Mouse (Mus musculus) stomach, embryonic 16.5 days (tissue): ENCODE data around the gene Gstt2. TPM values are rescaled to one million over a fixed set of nuclear protein-coding genes. Genes with fewer than 3 reads are reported as not detected.

Source experiments
- ATAC-seq: fragments of 200-750 bp; cut with Nextera tagmentation; 2 replicates; pipeline ENCODE4 v1.8.0; 2017; ENCODE audit warnings: moderate number of reproducible peaks, moderate TSS enrichment; ENCODE audit not compliant: insufficient read depth, low FRiP score
- H3K27ac ChIP-seq: fragments of 300-500 bp; sonication (generic); 2 replicates; pipeline ENCODE4 v1.5.1; 2014; ENCODE audit warnings: low read length
- H3K27me3 ChIP-seq: fragments of 300-500 bp; sonication (generic); 2 replicates; pipeline ENCODE4 v1.6.1; 2014; ENCODE audit warnings: low read length, control low read depth, mixed read lengths; ENCODE audit not compliant: control insufficient read depth, insufficient read depth
- H3K36me3 ChIP-seq: fragments of 300-500 bp; sonication (generic); 2 replicates; pipeline ENCODE4 v1.6.1; 2014; ENCODE audit warnings: low read length; ENCODE audit not compliant: control insufficient read depth, insufficient read depth
- H3K4me1 ChIP-seq: fragments of 300-500 bp; sonication (generic); 2 replicates; pipeline ENCODE4 v1.6.1; 2014; ENCODE audit warnings: low read length, control low read depth, mixed read lengths; ENCODE audit not compliant: control insufficient read depth, insufficient read depth
- H3K4me2 ChIP-seq: fragments of 300-500 bp; sonication (generic); 2 replicates; pipeline ENCODE4 v1.6.1; 2014; ENCODE audit warnings: low read depth, low read length, mixed read lengths
- H3K4me3 ChIP-seq: fragments of 300-500 bp; sonication (generic); replicated peaks from 2 replicates; pipeline ENCODE4 v1.5.1; 2014; ENCODE audit warnings: mild to moderate bottlenecking, low read length
- H3K9ac ChIP-seq: fragments of 300-500 bp; sonication (generic); 2 replicates; pipeline ENCODE4 v1.6.1; 2014; ENCODE audit warnings: low read length
- H3K9me3 ChIP-seq: fragments of 300-500 bp; sonication (generic); replicated peaks from 2 replicates; pipeline ENCODE4 v1.6.1; 2016; ENCODE audit warnings: low read length, control low read depth; ENCODE audit not compliant: control insufficient read depth
- WGBS: fragments of 180-500 bp; shearing (Covaris S2); extraction: QIAGEN DNeasy Blood & Tissue Kit; methylation state at CpG from one replicate; pipeline ENCODE4 v1.1.7; 2014; 5-methylcytosine and 5-hydroxymethylcytosine counted together
- polyA plus RNA-seq: library from polyadenylated mRNA; unstranded; fragments of >200 nt; fragmentation: Nextera tagmentation; extraction: Ambion mirVana; gene quantifications from 2 replicates; pipeline ENCODE4 v1.2.1, GENCODE M21; 2015

The Gstt2 gene
- polyA plus RNA-seq, 1 experiment from 2014 or later: 64.8 TPM

DNA sequence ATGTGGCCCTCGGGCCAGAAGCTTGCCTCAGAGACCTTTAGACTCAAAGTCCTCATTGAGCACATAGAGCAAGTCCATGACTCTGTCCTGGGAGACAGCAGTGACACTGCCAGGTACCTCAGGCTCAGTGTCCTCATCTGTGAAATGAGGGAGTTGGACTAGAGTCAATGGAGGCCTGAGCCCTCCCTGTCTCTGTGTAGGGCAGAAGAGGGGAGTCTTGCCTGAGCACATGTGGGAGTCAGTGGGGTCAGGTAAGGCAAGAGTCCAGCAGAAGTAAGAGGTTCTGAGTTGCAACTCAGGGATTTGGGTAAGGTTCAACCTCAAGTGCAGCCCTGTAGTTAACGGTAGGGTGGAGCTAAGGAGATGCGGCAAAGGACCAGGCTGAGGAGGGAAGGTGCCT lies 19.8 kb upstream of the Gstt2 start:
- Histone ChIP-seq H3K4me3 (no peak overlapping the region), H3K27ac (no peak overlapping the region), H3K27me3 (no peaks in the 10 kb centered on the region), H3K4me1 (peaks cover 18% of the 10 kb centered on the region), H3K9ac (0 out of 2 replicates have a peak overlapping the region, but pooled peaks have one; percentile 35), H3K36me3 (no peaks in the 10 kb centered on the region), H3K4me2 (no peak overlapping the region), H3K9me3 (no peaks in the 10 kb centered on the region)
- WGBS: 83% methylated on average over 3 of the region's 3 CpGs
- ATAC-seq: no peak

DNA sequence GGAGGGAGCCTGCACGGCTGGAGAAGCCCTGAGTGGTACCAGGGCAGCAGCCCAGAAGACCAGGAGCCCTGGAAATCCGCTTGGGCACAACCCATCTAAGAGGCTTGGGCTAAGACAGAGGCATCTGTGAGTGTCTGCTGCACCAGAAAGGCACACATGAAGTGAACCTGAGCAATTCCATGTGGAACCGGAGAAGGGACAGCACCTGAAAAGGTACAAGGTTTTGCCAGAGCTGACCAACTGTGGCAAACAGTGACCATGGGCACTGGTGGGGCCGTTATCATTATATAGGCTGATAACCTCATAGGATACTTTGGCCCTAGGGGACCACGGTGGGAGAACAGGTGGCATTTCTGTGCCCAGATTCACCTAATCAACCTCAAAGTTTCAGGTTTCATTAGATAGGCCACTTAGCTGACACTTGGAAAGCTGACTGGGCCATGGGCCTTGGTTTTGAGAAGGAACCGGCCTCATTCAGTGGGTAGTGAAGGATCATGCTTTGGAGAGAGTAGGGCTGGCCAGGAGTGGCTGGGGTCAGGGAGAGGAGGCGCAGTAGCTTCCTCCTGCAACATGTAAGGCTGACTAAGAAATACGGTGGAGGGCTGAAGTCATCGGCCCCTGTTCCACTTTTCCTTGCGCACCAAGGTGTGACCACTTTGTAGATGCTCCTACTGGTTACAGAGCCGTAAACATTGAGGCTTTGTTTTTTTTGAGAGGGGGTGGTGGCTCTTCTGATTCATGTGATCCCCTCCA lies 19.1 kb upstream of the Gstt2 start:
- H3K4me3 ChIP-seq: no peak overlapping the region
- 76% methylated on average over 11 of the region's 11 CpGs for WGBS
- no peak for ATAC-seq
- no peak overlapping the region for H3K27ac ChIP-seq
- no peak overlapping the region for H3K4me2 ChIP-seq
- H3K4me1 ChIP-seq: peaks cover 18% of the 10 kb centered on the region
- no peaks in the 10 kb centered on the region for H3K9me3 ChIP-seq
- H3K27me3 ChIP-seq: no peaks in the 10 kb centered on the region
- H3K9ac ChIP-seq: no peak overlapping the region
- no peaks in the 10 kb centered on the region for H3K36me3 ChIP-seq

DNA sequence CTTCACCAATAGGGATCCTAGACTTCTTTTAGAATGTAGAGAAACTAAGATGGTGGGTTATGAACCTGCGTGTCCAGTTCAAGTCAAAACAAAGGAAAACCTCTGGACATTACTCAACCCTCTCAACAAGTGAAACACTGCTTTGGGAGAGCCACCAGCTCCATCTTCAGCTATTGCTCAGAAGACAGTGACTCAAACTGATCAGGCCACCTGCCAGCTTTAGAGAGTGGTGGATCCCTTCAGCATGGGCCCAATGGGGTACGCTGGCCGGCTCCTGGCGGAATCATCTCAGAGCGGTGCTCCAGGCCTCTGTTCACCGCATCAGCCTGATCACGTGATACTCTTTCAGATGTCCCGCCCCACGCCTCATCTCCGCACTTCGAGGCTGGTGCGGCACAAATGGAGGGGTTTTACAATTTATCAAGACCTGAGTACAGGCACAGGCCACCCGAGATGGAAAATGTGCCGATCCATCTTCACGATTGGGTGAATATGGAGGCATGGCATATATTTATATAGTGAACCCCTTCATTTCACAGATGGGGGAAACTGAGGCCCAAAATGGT lies 18.3 kb upstream of the Gstt2 start:
- 88% methylated on average over 15 of the region's 15 CpGs for WGBS
- no peak for ATAC-seq
- peaks cover 13% of the 10 kb centered on the region for H3K4me1 ChIP-seq
- H3K4me3 ChIP-seq: no peak overlapping the region
- H3K9ac ChIP-seq: no peak overlapping the region
- H3K27ac ChIP-seq: no peak overlapping the region
- no peaks in the 10 kb centered on the region for H3K27me3 ChIP-seq
- no peaks in the 10 kb centered on the region for H3K36me3 ChIP-seq
- no peaks in the 10 kb centered on the region for H3K9me3 ChIP-seq
- H3K4me2 ChIP-seq: no peak overlapping the region

DNA sequence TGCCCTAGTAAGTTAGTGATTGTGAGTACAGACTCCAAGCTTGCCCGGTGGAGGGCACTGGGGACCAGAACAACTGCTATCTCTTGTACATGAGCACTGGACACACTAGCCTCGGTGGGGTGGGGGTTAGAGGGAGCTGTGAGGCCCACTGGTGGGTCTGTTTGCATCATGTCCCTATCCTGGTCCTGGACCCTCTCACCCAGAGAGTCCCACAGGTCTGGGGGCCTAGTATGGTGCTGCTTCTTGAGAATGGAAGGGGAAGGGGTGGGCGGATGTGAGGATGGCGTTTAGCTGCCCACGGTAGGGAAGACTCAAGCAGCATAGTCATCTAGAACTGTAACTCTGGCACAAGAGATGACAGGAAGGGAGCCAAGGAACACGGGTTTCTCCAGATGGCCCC lies 17.6 kb upstream of the Gstt2 start:
- no peak overlapping the region for H3K4me3 ChIP-seq
- no peak overlapping the region for H3K4me2 ChIP-seq
- H3K9ac ChIP-seq: no peak overlapping the region
- H3K27me3 ChIP-seq: no peaks in the 10 kb centered on the region
- no peaks in the 10 kb centered on the region for H3K36me3 ChIP-seq
- H3K27ac ChIP-seq: no peak overlapping the region
- 82% methylated on average over 6 of the region's 6 CpGs for WGBS
- H3K4me1 ChIP-seq: peaks cover 9% of the 10 kb centered on the region
- H3K9me3 ChIP-seq: no peaks in the 10 kb centered on the region
- ATAC-seq: no peak

DNA sequence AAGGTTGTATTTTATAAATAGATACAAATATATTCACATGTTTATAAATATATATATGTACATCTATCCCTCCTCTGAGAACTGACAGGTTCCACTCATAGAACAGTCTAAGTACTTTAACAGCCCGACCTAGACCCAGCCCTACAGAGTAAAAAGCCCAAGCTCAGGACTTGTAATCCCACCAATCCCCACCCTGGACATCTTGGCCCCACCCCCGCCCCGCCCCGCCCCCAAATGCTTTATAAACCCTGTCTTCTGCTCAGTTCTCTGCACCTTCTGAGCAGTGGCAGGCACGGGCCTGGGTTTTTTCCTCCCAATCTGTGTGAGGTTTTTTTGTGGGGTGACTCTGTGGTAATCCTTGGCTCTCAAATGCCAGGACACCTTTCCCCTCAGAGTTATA lies 16.9 kb upstream of the Gstt2 start:
- Histone ChIP-seq H3K9me3 (no peaks in the 10 kb centered on the region), H3K9ac (no peak overlapping the region), H3K4me3 (no peak overlapping the region), H3K4me2 (no peak overlapping the region), H3K27me3 (no peaks in the 10 kb centered on the region), H3K4me1 (peaks cover 8% of the 10 kb centered on the region), H3K36me3 (no peaks in the 10 kb centered on the region), H3K27ac (no peak overlapping the region)
- 42% methylated on average over 5 of the region's 5 CpGs for WGBS
- ATAC-seq: no peak

DNA sequence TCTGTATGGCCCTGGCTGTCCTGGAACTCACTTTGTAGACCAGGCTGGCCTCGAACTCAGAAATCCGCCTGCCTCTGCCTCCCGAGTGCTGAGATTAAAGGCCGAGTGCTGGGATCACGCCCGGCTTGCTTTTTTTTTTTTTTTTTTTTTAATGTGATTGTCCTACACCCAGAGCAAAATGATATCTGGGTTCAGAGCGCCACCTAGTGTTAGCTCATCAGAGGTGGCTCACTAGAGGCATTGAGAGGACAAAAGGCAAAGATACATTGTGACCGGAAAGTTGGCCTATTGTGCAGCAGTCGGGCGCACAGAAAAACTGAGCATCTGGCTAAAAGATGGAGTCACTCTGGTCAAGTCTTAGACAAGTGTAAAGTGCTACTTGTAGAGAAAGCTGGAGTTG lies 16.2 kb upstream of the Gstt2 start:
- no peaks in the 10 kb centered on the region for H3K36me3 ChIP-seq
- H3K4me2 ChIP-seq: no peak overlapping the region
- 23% methylated on average over 10 of the region's 10 CpGs for WGBS
- H3K9me3 ChIP-seq: no peaks in the 10 kb centered on the region
- ATAC-seq: peak; percentile 54; the same call in 1 of the 2 replicates
- no peaks in the 10 kb centered on the region for H3K27me3 ChIP-seq
- H3K9ac ChIP-seq: no peak overlapping the region
- H3K27ac ChIP-seq: no peak overlapping the region
- no peak overlapping the region for H3K4me3 ChIP-seq
- H3K4me1 ChIP-seq: 0 out of 2 replicates have a peak, but pooled peaks cover 2% of the 10 kb centered on the region

DNA sequence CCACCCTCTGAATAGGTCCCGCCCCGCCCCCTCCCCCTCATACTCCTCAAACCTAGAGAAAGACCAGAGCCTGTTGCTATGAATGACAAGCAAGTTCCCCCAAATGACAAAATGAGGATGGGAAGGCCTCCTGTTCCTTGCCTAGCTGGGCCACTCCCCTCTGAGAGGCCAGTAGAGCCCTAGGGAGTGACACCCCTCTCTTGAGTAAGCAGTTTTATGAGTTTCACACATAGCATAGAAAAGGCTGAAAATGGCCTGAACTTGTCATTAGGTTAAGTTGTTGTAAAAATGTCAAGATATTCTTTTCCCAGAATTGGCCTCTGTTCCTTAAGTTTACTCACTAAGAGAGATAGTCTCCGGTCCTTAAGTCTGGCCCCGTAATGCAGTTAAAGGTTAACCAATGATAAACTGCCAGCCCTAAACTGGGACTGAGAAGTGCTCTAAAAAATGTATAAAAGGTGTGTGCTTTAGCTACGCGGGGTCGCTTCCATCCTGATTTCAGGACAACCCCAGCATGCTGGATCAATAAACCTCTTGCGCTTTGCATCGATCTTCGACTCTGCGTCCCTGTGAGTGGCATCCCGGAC lies 15.4 kb upstream of the Gstt2 start:
- ATAC-seq: peak; percentile 18; the same call in 1 of the 2 replicates

DNA sequence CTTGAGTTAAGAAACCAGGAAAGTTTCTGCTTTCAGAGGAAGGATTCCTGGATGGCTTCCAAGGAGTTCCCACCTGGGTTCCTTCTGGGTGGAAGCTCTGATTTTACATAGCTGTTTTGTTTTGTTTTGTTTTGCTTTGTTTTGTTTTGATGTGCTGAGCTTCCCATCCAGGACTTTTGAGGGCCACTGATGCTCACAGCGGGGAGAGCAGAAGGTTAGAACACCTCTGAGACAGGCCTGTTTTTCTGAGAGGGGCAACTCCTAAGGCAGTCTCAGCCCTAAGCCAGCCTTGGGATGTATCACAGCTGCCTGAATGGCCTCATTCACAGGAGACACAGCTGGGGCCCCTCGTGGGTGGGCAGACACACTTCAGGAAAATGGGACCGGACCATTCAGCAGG lies 14.5 kb upstream of the Gstt2 start:
- Histone ChIP-seq H3K4me1 (no peaks in the 10 kb centered on the region), H3K27ac (no peak overlapping the region), H3K4me3 (no peak overlapping the region), H3K4me2 (no peak overlapping the region), H3K27me3 (no peaks in the 10 kb centered on the region), H3K9ac (no peak overlapping the region), H3K9me3 (no peaks in the 10 kb centered on the region), H3K36me3 (no peaks in the 10 kb centered on the region)
- whole genome bisulfite sequencing: 57% methylated on average over 3 of the region's 3 CpGs
- no peak for ATAC-seq

More for the DNA sequence above, 15.4 kb upstream of the Gstt2 start:
- Histone ChIP-seq H3K4me2 (no peak overlapping the region), H3K27ac (no peak overlapping the region), H3K36me3 (no peaks in the 10 kb centered on the region), H3K9ac (no peak overlapping the region), H3K9me3 (no peaks in the 10 kb centered on the region), H3K27me3 (no peaks in the 10 kb centered on the region), H3K4me1 (no peaks in the 10 kb centered on the region), H3K4me3 (no peak overlapping the region)
- 71% methylated on average over 12 of the region's 12 CpGs for WGBS

DNA sequence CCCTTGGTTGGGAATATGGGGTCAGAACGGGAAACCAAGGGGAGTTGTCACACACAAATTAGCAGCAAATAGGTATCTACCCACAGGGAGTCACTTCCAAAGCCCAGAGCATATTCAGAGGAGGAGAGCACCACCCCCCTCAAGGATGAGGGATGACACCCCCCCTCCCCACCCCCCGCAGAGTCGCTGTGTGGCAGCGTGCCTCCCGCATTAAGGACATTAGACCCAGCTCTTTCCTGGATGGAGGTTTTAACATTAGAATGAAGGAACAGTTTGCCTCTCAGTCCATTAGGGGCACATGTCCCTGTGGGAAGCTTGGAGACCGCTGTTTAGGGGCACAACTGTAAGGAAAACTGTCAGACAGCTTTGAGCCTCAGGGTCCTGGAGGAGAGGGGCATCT lies 13.9 kb upstream of the Gstt2 start:
- no peaks in the 10 kb centered on the region for H3K9me3 ChIP-seq
- no peak overlapping the region for H3K27ac ChIP-seq
- no peak overlapping the region for H3K4me3 ChIP-seq
- no peaks in the 10 kb centered on the region for H3K36me3 ChIP-seq
- H3K4me1 ChIP-seq: no peaks in the 10 kb centered on the region
- WGBS: 17% methylated on average over 6 of the region's 6 CpGs
- H3K9ac ChIP-seq: 0 out of 2 replicates have a peak overlapping the region, but pooled peaks have one; percentile 12
- no peak for ATAC-seq
- H3K4me2 ChIP-seq: no peak overlapping the region
- H3K27me3 ChIP-seq: no peaks in the 10 kb centered on the region
